Mouse (Mus musculus) forebrain, embryonic 13.5 days (tissue): Measurements from ENCODE around the gene Fjx1. TPM values are rescaled to one million over a fixed set of nuclear protein-coding genes. Genes with fewer than 3 reads are reported as not detected.

Experiments
- polyA plus RNA-seq: library from polyadenylated mRNA; unstranded; fragments of >200 nt; fragmentation: Nextera tagmentation; extraction: Ambion mirVana; gene quantifications from 2 replicates; pipeline ENCODE4 v1.2.1, GENCODE M21; 2015

Gene Fjx1
- polyA plus RNA-seq, 1 experiment from 2014 or later: 24.2 TPM

Other genes starting within 250 kb of the Fjx1 start
- gene Trim44, start 44.7 kb downstream of the Fjx1 start, polyA plus RNA-seq: 32.5 and 36.5 TPM in 2 replicates
- 0.79 and 0.86 TPM in 2 replicates for gene Pamr1, start 97.5 kb upstream of the Fjx1 start, polyA plus RNA-seq
- gene Slc1a2, start 206.2 kb upstream of the Fjx1 start, polyA plus RNA-seq: 10.8 and 13.7 TPM in 2 replicates